In genomic region chr12:73558525-73559195, GRCm38 (mm10) we compare ENCODE assay signal across 17 mouse cellular contexts. TPM values are rescaled to one million over a fixed set of nuclear protein-coding genes. Genes with fewer than 3 reads are reported as not detected.
DNase-seq lines count a peak whose midpoint lies in the region; ATAC-seq and TF ChIP-seq lines count a peak whose summit lies in the region.
"Had no signal": no experiment of that assay in that cellular context is flagged by ENCODE, and none has a peak within 500 bp of the region (broad histone marks: within the 10 kb centered on the region; RNA-seq: fewer than 3 reads in every experiment).

No protein-coding gene starts in this region.

- H3K4me3 ChIP-seq in midbrain, postnatal 0 days (ENCODE audit: low read depth, low read length) = no peak overlapping the region
- H3K4me3 ChIP-seq in midbrain, embryonic 14.5 days (replicated peaks; ENCODE audit: low read depth, low read length) = no peak overlapping the region
- H3K4me3 ChIP-seq: heart, embryonic 13.5 days; limb, embryonic 12.5 days; liver, embryonic 15.5 days; neural tube, embryonic 12.5 days had no signal

- peak; percentile 9 for DNase-seq in midbrain, postnatal 0 days (ENCODE audit: low spot score)
- no peak for DNase-seq in midbrain, embryonic 14.5 days
- DNase-seq in layer of hippocampus, adult 9-11 months = peak; percentile 57
- peak; percentile 55 to 70 for DNase-seq in left cerebral cortex, postnatal 36 days (ENCODE audit: low spot score in 2 of 2)
- no peak for DNase-seq in ovary, postnatal 10 days (ENCODE audit: low spot score)
- DNase-seq in natural killer cell, adult 2 months (ENCODE audit: low spot score in 2 of 2) = no peak
- DNase-seq in gastrocnemius, postnatal 10 days = no peak
- DNase-seq: cerebellum, postnatal 10 days; heart, postnatal 36 days; kidney, adult 2 months; kidney, postnatal 25 days; spleen, adult 18-20 months had no signal

- H3K9me3 ChIP-seq in midbrain, postnatal 0 days (ENCODE audit: low read length) = no peaks in the 10 kb centered on the region
- H3K9me3 ChIP-seq in midbrain, embryonic 14.5 days (ENCODE audit: control insufficient read depth, low read length) = no peaks in the 10 kb centered on the region
- H3K9me3 ChIP-seq: heart, embryonic 13.5 days; limb, embryonic 12.5 days; liver, embryonic 15.5 days; neural tube, embryonic 12.5 days had no signal

- H3K27ac ChIP-seq in midbrain, postnatal 0 days (ENCODE audit: low read depth, low read length) = no peak overlapping the region
- no peak overlapping the region for H3K27ac ChIP-seq in midbrain, embryonic 14.5 days (replicated peaks; ENCODE audit: low read depth, low read length)
- H3K27ac ChIP-seq: heart, embryonic 13.5 days; limb, embryonic 12.5 days; liver, embryonic 15.5 days; neural tube, embryonic 12.5 days had no signal

- no peak for ATAC-seq in midbrain, postnatal 0 days (ENCODE audit: low FRiP score)
- ATAC-seq in midbrain, embryonic 14.5 days (ENCODE audit: low FRiP score, low TSS enrichment) = no peak

- TF ChIP-seq CTCF in midbrain, postnatal 0 days (IDR thresholded peaks at IDR 0.05) = no peak

- H3K4me1 ChIP-seq in midbrain, postnatal 0 days (ENCODE audit: insufficient read depth, low read length) = no peaks in the 10 kb centered on the region
- H3K4me1 ChIP-seq in midbrain, embryonic 14.5 days (ENCODE audit: control insufficient read depth, insufficient read depth, low read length) = no peaks in the 10 kb centered on the region
- H3K4me1 ChIP-seq: heart, embryonic 13.5 days; liver, embryonic 15.5 days; neural tube, embryonic 12.5 days had no signal

- H3K36me3 ChIP-seq in midbrain, postnatal 0 days (ENCODE audit: insufficient read depth, low read length) = no peaks in the 10 kb centered on the region
- no peaks in the 10 kb centered on the region for H3K36me3 ChIP-seq in midbrain, embryonic 14.5 days (ENCODE audit: control insufficient read depth, insufficient read depth, low read length)
- H3K36me3 ChIP-seq: heart, embryonic 13.5 days; limb, embryonic 12.5 days; liver, embryonic 15.5 days; neural tube, embryonic 12.5 days had no signal

- H3K9ac ChIP-seq in midbrain, postnatal 0 days (replicated peaks; ENCODE audit: low read length, poor library complexity, severe bottlenecking) = no peak overlapping the region
- H3K9ac ChIP-seq in midbrain, embryonic 14.5 days (replicated peaks; ENCODE audit: low read length) = no peak overlapping the region
- H3K9ac ChIP-seq: heart, embryonic 13.5 days; limb, embryonic 12.5 days; liver, embryonic 15.5 days; neural tube, embryonic 12.5 days had no signal

- H3K27me3 ChIP-seq in midbrain, postnatal 0 days (ENCODE audit: insufficient read depth, low read length) = no peaks in the 10 kb centered on the region; the same call in 1 of the 2 replicates
- no peaks in the 10 kb centered on the region for H3K27me3 ChIP-seq in midbrain, embryonic 14.5 days (ENCODE audit: control insufficient read depth, insufficient read depth, low read length)
- H3K27me3 ChIP-seq: heart, embryonic 13.5 days; limb, embryonic 12.5 days; liver, embryonic 15.5 days; neural tube, embryonic 12.5 days had no signal

- H3K4me2 ChIP-seq in midbrain, postnatal 0 days (ENCODE audit: low read depth, low read length, poor library complexity, severe bottlenecking) = no peak overlapping the region
- no peak overlapping the region for H3K4me2 ChIP-seq in midbrain, embryonic 14.5 days (ENCODE audit: low read length)
- H3K4me2 ChIP-seq: heart, embryonic 13.5 days; limb, embryonic 12.5 days; liver, embryonic 15.5 days; neural tube, embryonic 12.5 days had no signal

- WGBS in midbrain, postnatal 0 days = 88% methylated on average over 20 of the region's 20 CpGs
- 86% methylated on average over 20 of the region's 20 CpGs for WGBS in midbrain, embryonic 14.5 days

- intact Hi-C loops in left cerebral cortex, postnatal 36 days (cut with DNase I) = loop anchor here (10.0 kb wide), 1 partner anchor 534 kb away; no protein-coding TSS in a partner anchor

RNA-seq across cellular contexts. Expression of gene Tmem30b, which starts 12.5 kb away (rescaled TPM):
- total RNA-seq in midbrain, postnatal 0 days (2014; rRNA removed) = 0.38 and 1.2 TPM in 2 replicates
- polyA plus RNA-seq in midbrain, postnatal 0 days (2015; fragmentation: Nextera tagmentation; extraction: Ambion mirVana) = 0.36 and 0.53 TPM in 2 replicates
- 0.16 TPM in 1 of 2 replicates, not detected in the other for polyA plus RNA-seq in midbrain, embryonic 14.5 days (2014; fragmentation: Nextera tagmentation; extraction: Ambion mirVana)
- total RNA-seq in left cerebral cortex, postnatal 36 days (2021) = under 1 TPM in 1 of 2 experiments, not detected in 1; 0.12 TPM
- 1 to 10 TPM; 1.2 to 1.4 TPM for total RNA-seq in gastrocnemius, postnatal 10 days (2021)
- total RNA-seq: megakaryocyte-erythroid progenitor cell, adult 5-6 weeks had no signal

RNA-seq across cellular contexts. Expression of gene Prkch, which starts 25.9 kb away (rescaled TPM):
- 16.2 and 20.0 TPM in 2 replicates for total RNA-seq in midbrain, postnatal 0 days (2014; rRNA removed)
- 6.9 and 9.9 TPM in 2 replicates for polyA plus RNA-seq in midbrain, postnatal 0 days (2015; fragmentation: Nextera tagmentation; extraction: Ambion mirVana)
- 6.8 and 8.7 TPM in 2 replicates for polyA plus RNA-seq in midbrain, embryonic 14.5 days (2014; fragmentation: Nextera tagmentation; extraction: Ambion mirVana)
- total RNA-seq in left cerebral cortex, postnatal 36 days (2021) = 1 to 10 TPM; 4.6 to 6.0 TPM
- total RNA-seq in gastrocnemius, postnatal 10 days (2021) = 10 to 100 TPM; 10.8 to 13.0 TPM

Comparison
In these comparisons a context has a peak if more than half of its experiments do, and no peak if none do; other contexts are left out.
1. DNase-seq: peak in midbrain, postnatal 0 days (single experiment), layer of hippocampus, adult 9-11 months (single experiment) and left cerebral cortex, postnatal 36 days (2 of 2); none in midbrain, embryonic 14.5 days (single experiment), ovary, postnatal 10 days (single experiment), natural killer cell, adult 2 months (0 of 2) and gastrocnemius, postnatal 10 days (single experiment).